Mouse (Mus musculus): ENCODE results near the gene Ntng2. TPM values are rescaled to one million over a fixed set of nuclear protein-coding genes. Genes with fewer than 3 reads are reported as not detected.
A peak's percentile ranks its signal among the peaks of the same experiment; 100 is the strongest.

Gene Ntng2
- polyA plus RNA-seq, 1 experiment from 2014 or later, result 0.33 TPM

DNA sequence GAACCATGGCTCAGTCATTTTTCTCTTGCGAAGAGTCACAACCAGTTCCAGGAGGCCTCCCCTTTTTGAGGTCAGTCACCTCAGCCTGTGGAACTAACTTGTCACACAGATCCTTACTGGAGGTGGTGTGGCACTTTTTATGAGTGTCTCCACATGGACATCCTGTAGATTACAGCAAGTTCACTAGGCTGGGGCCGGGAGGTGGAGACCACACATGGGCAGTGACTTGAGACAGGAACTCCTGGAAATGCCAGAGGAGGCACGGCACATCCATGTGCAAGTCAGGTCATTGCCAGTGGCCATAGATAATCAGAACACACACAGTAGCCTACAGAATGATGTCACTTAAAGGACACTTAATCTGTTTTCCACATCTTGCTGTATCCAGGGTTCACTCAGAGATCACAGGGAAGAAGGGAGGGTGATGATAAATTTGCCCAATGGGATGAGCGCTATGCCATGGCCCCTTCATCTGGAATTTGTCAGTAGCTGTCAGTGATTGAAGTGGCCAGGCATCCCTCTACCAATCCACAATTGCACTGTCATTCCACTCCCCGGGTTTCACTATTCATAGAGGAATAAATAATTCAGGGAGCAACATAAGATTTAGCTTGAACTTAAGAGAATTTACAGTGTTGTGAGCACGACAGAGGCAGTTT lies 69.4 kb downstream of the Ntng2 start:
- Histone ChIP-seq H3K4me2 (peak overlapping the region; percentile 31; the same call in 1 of the 2 replicates), H3K27ac (ENCODE audit: poor library complexity, severe bottlenecking) (0 out of 2 replicates have a peak overlapping the region, but pooled peaks have one; percentile 23), H3K9ac (no peak overlapping the region), H3K9me3 (replicated peaks) (no peaks in the 10 kb centered on the region), H3K36me3 (peaks cover 19% of the 10 kb centered on the region), H3K27me3 (replicated peaks) (no peaks in the 10 kb centered on the region), H3K4me3 (no peak overlapping the region), H3K4me1 (replicated peaks) (peaks cover 22% of the 10 kb centered on the region)
- WGBS, result 33% methylated on average over 6 of the region's 6 CpGs
- ATAC-seq (ENCODE audit: insufficient number of reproducible peaks, low FRiP score), result peak; percentile 25; the same call in 1 of the 2 replicates

DNA sequence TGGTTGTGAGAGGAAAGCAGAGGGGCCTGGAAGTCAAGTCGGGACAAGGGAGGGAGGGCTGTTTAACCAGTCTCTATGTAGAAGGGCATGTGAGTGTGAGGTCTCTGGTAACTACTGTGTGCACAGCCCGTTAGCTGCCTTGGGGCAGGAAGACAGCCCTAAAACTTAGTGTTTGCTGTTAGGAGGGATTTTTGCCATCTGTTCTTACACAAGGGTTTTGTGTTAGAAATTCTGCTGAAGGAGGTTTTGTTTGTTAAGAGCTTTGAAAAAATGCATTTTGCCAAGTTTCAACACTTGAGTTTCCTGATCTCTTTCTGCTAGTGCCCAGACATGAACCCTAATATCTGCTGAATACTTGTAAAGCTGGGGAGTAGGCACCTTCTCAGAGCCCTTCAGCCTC lies 71.7 kb downstream of the Ntng2 start:
- Histone ChIP-seq H3K27me3 (replicated peaks) (no peaks in the 10 kb centered on the region), H3K4me1 (replicated peaks) (peaks cover 19% of the 10 kb centered on the region), H3K36me3 (peaks cover 39% of the 10 kb centered on the region), H3K9me3 (replicated peaks) (no peaks in the 10 kb centered on the region), H3K4me3 (no peak overlapping the region), H3K9ac (no peak overlapping the region), H3K4me2 (no peak overlapping the region), H3K27ac (ENCODE audit: poor library complexity, severe bottlenecking) (no peak overlapping the region)
- ATAC-seq (ENCODE audit: insufficient number of reproducible peaks, low FRiP score), result no peak
- WGBS, result 82% methylated on average over 2 of the region's 2 CpGs

DNA sequence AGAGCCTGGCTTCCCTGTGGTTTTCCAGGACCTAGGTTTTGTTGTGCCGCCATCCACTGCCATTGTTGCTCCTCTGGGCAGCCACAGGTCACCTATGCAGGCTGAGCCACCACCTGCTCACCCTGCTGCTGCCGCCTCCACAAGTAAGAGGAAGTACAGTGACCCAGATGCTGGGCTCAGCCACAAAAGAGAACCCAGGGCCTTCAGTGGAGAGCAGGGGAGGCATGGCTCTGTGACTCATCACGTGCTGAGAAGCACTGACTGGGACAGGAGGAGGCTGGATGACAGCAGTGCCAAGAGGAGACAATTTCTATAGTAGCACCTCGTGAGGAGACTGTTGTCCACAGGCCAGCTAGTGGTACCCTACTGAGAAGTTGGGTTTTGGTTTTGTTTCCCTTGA lies 73.0 kb downstream of the Ntng2 start:
- no peak overlapping the region for H3K27ac ChIP-seq (ENCODE audit: poor library complexity, severe bottlenecking)
- H3K9me3 ChIP-seq (replicated peaks), result no peaks in the 10 kb centered on the region
- H3K27me3 ChIP-seq (replicated peaks), result no peaks in the 10 kb centered on the region
- 74% methylated on average over 4 of the region's 4 CpGs for WGBS
- no peak overlapping the region for H3K4me3 ChIP-seq
- H3K36me3 ChIP-seq, result peaks cover 49% of the 10 kb centered on the region
- H3K9ac ChIP-seq, result no peak overlapping the region
- ATAC-seq (ENCODE audit: insufficient number of reproducible peaks, low FRiP score), result no peak
- peaks cover 18% of the 10 kb centered on the region for H3K4me1 ChIP-seq (replicated peaks)
- no peak overlapping the region for H3K4me2 ChIP-seq

DNA sequence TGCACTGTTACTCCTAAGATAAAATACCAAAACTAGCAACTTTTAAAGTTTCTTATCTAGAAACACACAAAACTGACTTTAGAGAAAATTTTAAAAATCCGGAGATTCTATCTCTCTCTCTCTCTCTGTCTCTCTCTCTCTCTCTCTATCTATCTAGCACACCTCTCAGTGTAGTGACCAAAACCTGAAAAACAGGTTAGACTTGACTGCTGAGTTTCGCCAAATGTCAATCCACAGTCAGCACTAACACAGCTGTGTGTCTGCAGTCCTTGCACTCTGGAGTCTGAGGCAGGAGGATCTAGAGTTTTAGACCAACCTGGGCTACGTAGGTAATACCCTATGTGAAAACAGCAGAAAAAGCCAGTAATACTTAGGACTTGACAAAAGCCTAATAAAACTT lies 77.9 kb downstream of the Ntng2 start:
- no peak overlapping the region for H3K4me3 ChIP-seq
- no peaks in the 10 kb centered on the region for H3K27me3 ChIP-seq (replicated peaks)
- no peak overlapping the region for H3K27ac ChIP-seq (ENCODE audit: poor library complexity, severe bottlenecking)
- no peak overlapping the region for H3K9ac ChIP-seq
- no peak overlapping the region for H3K4me2 ChIP-seq
- H3K9me3 ChIP-seq (replicated peaks), result no peaks in the 10 kb centered on the region
- H3K36me3 ChIP-seq, result peaks cover 75% of the 10 kb centered on the region
- H3K4me1 ChIP-seq (replicated peaks), result no peaks in the 10 kb centered on the region
- no peak for ATAC-seq (ENCODE audit: insufficient number of reproducible peaks, low FRiP score)
- 87% methylated on average over 3 of the region's 3 CpGs for WGBS

DNA sequence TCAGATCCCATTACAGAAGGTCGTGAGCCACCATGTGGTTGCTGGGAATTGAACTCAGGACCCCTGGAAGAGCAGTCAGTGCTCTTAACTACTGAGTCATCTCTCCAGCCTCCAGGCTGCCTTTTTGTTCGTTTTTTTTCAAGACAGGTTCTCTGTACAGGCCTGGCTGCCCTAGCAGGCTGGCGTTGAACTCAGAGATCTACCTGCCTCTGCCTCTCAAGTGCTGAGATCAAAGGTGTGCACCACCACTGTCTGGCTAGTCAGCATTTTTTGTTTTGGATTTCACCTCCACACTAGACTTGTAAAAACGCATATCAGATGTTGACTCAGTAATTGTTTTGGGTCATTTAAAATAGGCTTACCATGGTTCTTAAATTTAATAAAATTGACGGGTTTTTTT lies 84.7 kb downstream of the Ntng2 start:
- H3K4me2 ChIP-seq, result no peak overlapping the region
- H3K27me3 ChIP-seq (replicated peaks), result no peaks in the 10 kb centered on the region
- peaks cover 76% of the 10 kb centered on the region for H3K36me3 ChIP-seq
- H3K9ac ChIP-seq, result no peak overlapping the region
- no peak overlapping the region for H3K27ac ChIP-seq (ENCODE audit: poor library complexity, severe bottlenecking)
- no peaks in the 10 kb centered on the region for H3K4me1 ChIP-seq (replicated peaks)
- WGBS, result 88% methylated on average over 5 of the region's 5 CpGs
- H3K4me3 ChIP-seq, result no peak overlapping the region
- H3K9me3 ChIP-seq (replicated peaks), result no peaks in the 10 kb centered on the region
- no peak for ATAC-seq (ENCODE audit: insufficient number of reproducible peaks, low FRiP score)

DNA sequence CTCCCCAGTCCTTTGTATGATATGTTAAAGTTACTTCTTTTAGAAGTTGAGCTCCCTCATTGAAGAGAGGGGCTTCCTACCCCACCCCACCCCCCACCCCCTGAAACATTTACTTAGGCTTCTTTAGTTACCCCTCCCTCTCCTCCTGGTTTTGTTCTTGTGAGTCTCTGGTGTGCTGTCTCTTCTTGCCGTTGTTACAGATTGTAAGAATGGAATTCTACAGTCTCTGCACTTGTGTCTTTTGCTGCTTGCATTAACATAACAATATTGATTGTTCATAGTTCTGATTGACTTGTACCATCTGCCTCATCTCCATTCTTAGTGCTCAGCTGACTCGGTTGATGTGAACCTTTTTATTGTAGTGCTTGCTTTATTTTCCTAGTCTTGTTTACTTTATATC lies 100.9 kb downstream of the Ntng2 start:
- Histone ChIP-seq H3K4me3 (no peak overlapping the region), H3K27ac (ENCODE audit: poor library complexity, severe bottlenecking) (no peak overlapping the region), H3K9me3 (replicated peaks) (no peaks in the 10 kb centered on the region), H3K9ac (no peak overlapping the region), H3K36me3 (peaks cover 78% of the 10 kb centered on the region), H3K4me1 (replicated peaks) (no peaks in the 10 kb centered on the region), H3K4me2 (no peak overlapping the region), H3K27me3 (replicated peaks) (no peaks in the 10 kb centered on the region)
- ATAC-seq (ENCODE audit: insufficient number of reproducible peaks, low FRiP score), result no peak
- WGBS, result 91% methylated on average over 2 of the region's 2 CpGs

Other genes starting within 250 kb of the Ntng2 start
- gene Cfap77, start 197.9 kb downstream of the Ntng2 start, polyA plus RNA-seq (2016; fragmentation: Nextera tagmentation; extraction: Ambion mirVana), result 0.24 and 0.27 TPM in 2 replicates
- 7.2 and 7.4 TPM in 2 replicates for gene Ttf1, start 192.7 kb downstream of the Ntng2 start, polyA plus RNA-seq (2016; fragmentation: Nextera tagmentation; extraction: Ambion mirVana)
- 12.0 and 12.1 TPM in 2 replicates for gene Setx, start 128.8 kb downstream of the Ntng2 start, polyA plus RNA-seq (2016; fragmentation: Nextera tagmentation; extraction: Ambion mirVana)
- gene Med27, start 93.8 kb upstream of the Ntng2 start, polyA plus RNA-seq (2016; fragmentation: Nextera tagmentation; extraction: Ambion mirVana), result 33.5 and 35.2 TPM in 2 replicates

Data from heart, embryonic 12.5 days (tissue).